Mouse (Mus musculus): ENCODE measurements around the gene Lpar3. TPM values are rescaled to one million over a fixed set of nuclear protein-coding genes. Genes with fewer than 3 reads are reported as not detected.

Lpar3 gene
- polyA plus RNA-seq, 1 experiment from 2014 or later = 2.4 TPM

DNA sequence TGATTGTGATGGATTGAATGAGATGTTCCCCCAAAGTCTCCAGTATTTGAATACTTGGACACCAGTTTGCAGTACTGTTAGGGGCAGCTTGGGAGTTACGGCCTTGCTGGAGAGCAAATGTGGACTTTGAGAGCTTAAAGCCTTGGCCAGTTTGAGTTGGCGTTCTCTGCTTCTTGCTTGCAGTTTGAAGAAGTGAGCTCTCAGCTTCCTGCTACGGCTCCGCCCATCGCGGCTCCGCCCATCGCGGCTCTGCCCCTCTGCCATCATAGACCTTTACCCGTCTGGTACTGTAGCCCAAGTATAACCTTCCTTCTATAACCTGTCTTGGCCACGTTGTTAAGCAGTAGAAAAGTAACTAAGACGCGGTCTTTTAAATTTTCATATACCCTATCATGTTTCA is 108.0 kb downstream of the Lpar3 start:
- DNase-seq (ENCODE audit: low spot score) = peak; percentile 44
- Histone ChIP-seq H3K9me3 (ENCODE audit: control insufficient read depth, low read length) (no peaks in the 10 kb centered on the region), H3K4me2 (ENCODE audit: low read depth) (peak overlapping the region; percentile 18), H3K27ac (ENCODE audit: low read depth, low read length) (no peak overlapping the region), H3K27me3 (ENCODE audit: control insufficient read depth, insufficient read depth, low read length) (no peaks in the 10 kb centered on the region), H3K4me3 (ENCODE audit: low read depth, low read length) (no peak overlapping the region), H3K4me1 (ENCODE audit: control insufficient read depth, insufficient read depth, low read length) (0 out of 2 replicates have a peak, but pooled peaks cover 4% of the 10 kb centered on the region), H3K9ac (ENCODE audit: low read length) (no peak overlapping the region), H3K36me3 (ENCODE audit: control insufficient read depth, insufficient read depth, low read length) (no peaks in the 10 kb centered on the region)
- no peak for ATAC-seq (ENCODE audit: insufficient read depth, low FRiP score, low TSS enrichment)
- WGBS = 15% methylated on average over 13 of the region's 13 CpGs

GRCm38 (mm10) chr3:146331819-146332218 is 111.1 kb downstream of the Lpar3 start:
- Histone ChIP-seq H3K9me3 (ENCODE audit: control insufficient read depth, low read length) (no peaks in the 10 kb centered on the region), H3K27me3 (ENCODE audit: control insufficient read depth, insufficient read depth, low read length) (no peaks in the 10 kb centered on the region), H3K4me1 (ENCODE audit: control insufficient read depth, insufficient read depth, low read length) (0 out of 2 replicates have a peak, but pooled peaks cover 4% of the 10 kb centered on the region), H3K27ac (ENCODE audit: low read depth, low read length) (no peak overlapping the region), H3K4me2 (ENCODE audit: low read depth) (no peak overlapping the region), H3K4me3 (ENCODE audit: low read depth, low read length) (no peak overlapping the region), H3K9ac (ENCODE audit: low read length) (no peak overlapping the region), H3K36me3 (ENCODE audit: control insufficient read depth, insufficient read depth, low read length) (no peaks in the 10 kb centered on the region)
- 83% methylated on average over 11 of the region's 11 CpGs for WGBS
- no peak for DNase-seq (ENCODE audit: low spot score)
- no peak for ATAC-seq (ENCODE audit: insufficient read depth, low FRiP score, low TSS enrichment)

DNA sequence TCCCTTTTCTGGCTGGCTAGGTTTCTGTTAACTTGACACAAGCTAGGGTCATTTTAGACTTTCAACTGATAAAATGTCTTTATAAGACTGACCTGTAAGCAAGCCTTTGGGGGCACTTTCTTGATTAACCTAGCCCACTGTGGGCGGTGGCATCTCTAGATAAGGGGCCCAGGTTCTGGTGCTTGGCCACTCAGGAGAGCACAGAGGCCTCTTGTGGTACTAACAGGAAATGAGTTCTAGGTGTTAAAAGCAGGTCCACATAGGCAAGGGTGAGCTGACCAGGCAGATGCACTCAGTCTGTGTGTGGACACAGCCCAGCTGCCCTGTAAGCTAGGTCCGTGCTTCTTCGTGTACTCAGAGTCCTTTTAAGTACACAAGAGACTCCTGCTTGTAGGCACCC is 112.5 kb downstream of the Lpar3 start:
- H3K9ac ChIP-seq (ENCODE audit: low read length) = no peak overlapping the region
- H3K4me2 ChIP-seq (ENCODE audit: low read depth) = no peak overlapping the region
- no peak for DNase-seq (ENCODE audit: low spot score)
- no peak for ATAC-seq (ENCODE audit: insufficient read depth, low FRiP score, low TSS enrichment)
- no peak overlapping the region for H3K27ac ChIP-seq (ENCODE audit: low read depth, low read length)
- H3K36me3 ChIP-seq (ENCODE audit: control insufficient read depth, insufficient read depth, low read length) = no peaks in the 10 kb centered on the region
- 83% methylated on average over 3 of the region's 3 CpGs for WGBS
- no peaks in the 10 kb centered on the region for H3K9me3 ChIP-seq (ENCODE audit: control insufficient read depth, low read length)
- peaks cover 6% of the 10 kb centered on the region; the same call in 1 of the 2 replicates for H3K4me1 ChIP-seq (ENCODE audit: control insufficient read depth, insufficient read depth, low read length)
- H3K27me3 ChIP-seq (ENCODE audit: control insufficient read depth, insufficient read depth, low read length) = no peaks in the 10 kb centered on the region
- no peak overlapping the region for H3K4me3 ChIP-seq (ENCODE audit: low read depth, low read length)

GRCm38 (mm10) chr3:146334070-146334469 is 113.3 kb downstream of the Lpar3 start:
- Histone ChIP-seq H3K27ac (ENCODE audit: low read depth, low read length) (no peak overlapping the region), H3K4me3 (ENCODE audit: low read depth, low read length) (no peak overlapping the region), H3K4me2 (ENCODE audit: low read depth) (no peak overlapping the region), H3K9ac (ENCODE audit: low read length) (no peak overlapping the region), H3K4me1 (ENCODE audit: control insufficient read depth, insufficient read depth, low read length) (peaks cover 6% of the 10 kb centered on the region; the same call in 1 of the 2 replicates), H3K36me3 (ENCODE audit: control insufficient read depth, insufficient read depth, low read length) (no peaks in the 10 kb centered on the region), H3K9me3 (ENCODE audit: control insufficient read depth, low read length) (no peaks in the 10 kb centered on the region), H3K27me3 (ENCODE audit: control insufficient read depth, insufficient read depth, low read length) (no peaks in the 10 kb centered on the region)
- 26% methylated on average over 7 of the region's 7 CpGs for WGBS
- ATAC-seq (ENCODE audit: insufficient read depth, low FRiP score, low TSS enrichment) = no peak
- DNase-seq (ENCODE audit: low spot score) = no peak

Other genes with a start within 250 kb of the Lpar3 start
- 1.1 and 1.3 TPM in 2 replicates for gene Syde2, start 233.1 kb upstream of the Lpar3 start, polyA plus RNA-seq (2014; fragmentation: Nextera tagmentation; extraction: Ambion mirVana)
- 0.15 TPM in 1 of 2 replicates, not detected in the other for gene Wdr63, start 112.8 kb upstream of the Lpar3 start, polyA plus RNA-seq (2014; fragmentation: Nextera tagmentation; extraction: Ambion mirVana)
- 4.1 and 4.3 TPM in 2 replicates for gene Mcoln3, start 103.5 kb upstream of the Lpar3 start, polyA plus RNA-seq (2014; fragmentation: Nextera tagmentation; extraction: Ambion mirVana)
- 0.28 and 0.49 TPM in 2 replicates for gene Mcoln2, start 71.1 kb upstream of the Lpar3 start, polyA plus RNA-seq (2014; fragmentation: Nextera tagmentation; extraction: Ambion mirVana)
- 28.1 and 28.8 TPM in 2 replicates for gene Ssx2ip, start 183.7 kb downstream of the Lpar3 start, polyA plus RNA-seq (2014; fragmentation: Nextera tagmentation; extraction: Ambion mirVana)
- 5.3 and 5.5 TPM in 2 replicates for gene Ctbs, start 228.8 kb downstream of the Lpar3 start, polyA plus RNA-seq (2014; fragmentation: Nextera tagmentation; extraction: Ambion mirVana)